Mouse (Mus musculus): ENCODE measurements around the gene Ccdc3. TPM values are rescaled to one million over a fixed set of nuclear protein-coding genes. Genes with fewer than 3 reads are reported as not detected.

Gene Ccdc3
- polyA plus RNA-seq, 1 experiment from 2014 or later: 4.6 TPM

GRCm38 (mm10) chr2:5197486-5197885, 59.9 kb downstream of the Ccdc3 start:
- Histone ChIP-seq H3K4me3 (ENCODE audit: low read length) (no peak overlapping the region), H3K4me2 (ENCODE audit: low read depth, low read length) (no peak overlapping the region), H3K4me1 (ENCODE audit: control insufficient read depth, insufficient read depth, low read length) (peaks cover 2% of the 10 kb centered on the region; the same call in 1 of the 2 replicates), H3K27ac (ENCODE audit: low read length) (no peak overlapping the region), H3K36me3 (ENCODE audit: control insufficient read depth, insufficient read depth, low read length) (no peaks in the 10 kb centered on the region), H3K27me3 (replicated peaks; ENCODE audit: control insufficient read depth, insufficient read depth, low read length) (no peaks in the 10 kb centered on the region), H3K9ac (ENCODE audit: low read depth, low read length) (no peak overlapping the region), H3K9me3 (ENCODE audit: control insufficient read depth, low read length) (no peaks in the 10 kb centered on the region)
- 86% methylated on average over 4 of the region's 4 CpGs for WGBS
- no peak for ATAC-seq

DNA sequence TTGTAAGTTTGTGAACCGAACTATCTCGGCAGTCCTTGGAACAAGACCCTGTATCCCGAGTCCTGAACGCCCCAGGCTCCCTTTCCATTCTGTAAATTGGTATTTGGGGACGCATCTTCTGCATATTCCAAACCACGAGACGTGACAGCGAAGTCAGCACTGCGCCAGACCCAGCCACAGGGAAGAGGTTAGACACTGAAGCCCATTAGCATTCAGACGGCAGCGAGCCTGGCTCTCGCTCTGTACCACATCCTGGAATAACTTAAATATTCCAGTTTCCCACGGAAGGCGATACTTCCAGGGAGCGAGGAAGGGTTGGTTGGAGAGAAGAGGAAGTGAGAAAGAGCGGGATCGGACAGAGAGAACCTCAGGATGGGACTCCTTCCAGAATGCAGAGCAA, 61.7 kb downstream of the Ccdc3 start:
- no peak overlapping the region for H3K27ac ChIP-seq (ENCODE audit: low read length)
- H3K9ac ChIP-seq (ENCODE audit: low read depth, low read length): no peak overlapping the region
- H3K36me3 ChIP-seq (ENCODE audit: control insufficient read depth, insufficient read depth, low read length): no peaks in the 10 kb centered on the region
- no peak for ATAC-seq
- H3K4me2 ChIP-seq (ENCODE audit: low read depth, low read length): no peak overlapping the region
- H3K4me3 ChIP-seq (ENCODE audit: low read length): no peak overlapping the region
- WGBS: 86% methylated on average over 17 of the region's 17 CpGs
- no peaks in the 10 kb centered on the region for H3K9me3 ChIP-seq (ENCODE audit: control insufficient read depth, low read length)
- peaks cover 2% of the 10 kb centered on the region; the same call in 1 of the 2 replicates for H3K4me1 ChIP-seq (ENCODE audit: control insufficient read depth, insufficient read depth, low read length)
- H3K27me3 ChIP-seq (replicated peaks; ENCODE audit: control insufficient read depth, insufficient read depth, low read length): no peaks in the 10 kb centered on the region

DNA sequence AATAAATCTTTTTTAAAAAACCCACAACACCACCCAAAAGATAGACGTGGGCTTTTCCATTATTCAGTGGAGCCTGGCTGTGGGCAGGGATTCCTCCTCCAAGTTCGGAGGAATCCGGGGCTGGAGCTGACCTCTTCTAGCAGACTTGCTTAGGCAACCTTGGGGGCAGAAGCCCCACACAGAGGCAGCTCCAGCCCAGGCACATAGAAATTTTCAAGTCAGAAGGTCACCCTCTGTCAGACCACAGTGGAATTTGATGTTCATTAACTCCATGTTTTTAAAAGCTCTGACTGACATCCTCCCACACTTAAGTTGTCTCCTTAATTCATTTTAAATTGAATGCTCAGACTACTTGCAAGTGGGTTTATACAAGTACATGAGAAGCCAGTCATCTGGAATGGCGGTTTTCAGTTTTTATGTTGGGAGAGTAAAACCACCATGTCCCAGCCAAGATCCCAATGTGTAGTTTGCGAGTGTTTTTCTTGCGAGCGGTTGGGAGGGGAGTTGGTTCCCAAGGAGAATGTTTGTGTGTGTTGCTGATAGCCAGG, 63.3 kb downstream of the Ccdc3 start:
- Histone ChIP-seq H3K4me1 (ENCODE audit: control insufficient read depth, insufficient read depth, low read length) (0 out of 2 replicates have a peak, but pooled peaks cover 2% of the 10 kb centered on the region), H3K4me3 (ENCODE audit: low read length) (no peak overlapping the region), H3K36me3 (ENCODE audit: control insufficient read depth, insufficient read depth, low read length) (no peaks in the 10 kb centered on the region), H3K9me3 (ENCODE audit: control insufficient read depth, low read length) (no peaks in the 10 kb centered on the region), H3K27me3 (replicated peaks; ENCODE audit: control insufficient read depth, insufficient read depth, low read length) (no peaks in the 10 kb centered on the region), H3K9ac (ENCODE audit: low read depth, low read length) (no peak overlapping the region), H3K4me2 (ENCODE audit: low read depth, low read length) (no peak overlapping the region), H3K27ac (ENCODE audit: low read length) (no peak overlapping the region)
- ATAC-seq: no peak
- WGBS: 81% methylated on average over 7 of the region's 7 CpGs

DNA sequence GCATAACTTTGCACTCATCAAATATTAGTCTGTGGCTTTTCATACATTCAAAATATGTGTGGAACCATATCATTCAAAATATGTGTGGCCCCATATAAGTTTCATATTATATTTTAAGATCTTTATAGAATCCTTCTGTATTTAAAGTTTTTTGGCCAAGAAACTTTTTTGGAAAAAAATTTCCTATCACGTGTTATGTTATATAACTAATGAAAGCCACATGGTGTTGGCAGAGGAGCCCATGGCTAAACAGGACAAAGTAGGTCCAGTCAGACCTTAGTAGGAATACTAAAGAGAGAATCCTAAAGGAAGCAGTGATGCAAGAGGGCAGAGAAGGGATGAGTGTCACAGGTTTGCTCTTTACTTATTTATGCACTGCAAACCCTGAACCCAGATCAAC, 65.6 kb downstream of the Ccdc3 start:
- Histone ChIP-seq H3K4me3 (ENCODE audit: low read length) (no peak overlapping the region), H3K27ac (ENCODE audit: low read length) (no peak overlapping the region), H3K4me1 (ENCODE audit: control insufficient read depth, insufficient read depth, low read length) (0 out of 2 replicates have a peak, but pooled peaks cover 2% of the 10 kb centered on the region), H3K36me3 (ENCODE audit: control insufficient read depth, insufficient read depth, low read length) (no peaks in the 10 kb centered on the region), H3K9me3 (ENCODE audit: control insufficient read depth, low read length) (no peaks in the 10 kb centered on the region), H3K27me3 (replicated peaks; ENCODE audit: control insufficient read depth, insufficient read depth, low read length) (no peaks in the 10 kb centered on the region), H3K4me2 (ENCODE audit: low read depth, low read length) (no peak overlapping the region), H3K9ac (ENCODE audit: low read depth, low read length) (no peak overlapping the region)
- 93% methylated on average over 1 of the region's 1 CpGs for WGBS
- ATAC-seq: no peak

DNA sequence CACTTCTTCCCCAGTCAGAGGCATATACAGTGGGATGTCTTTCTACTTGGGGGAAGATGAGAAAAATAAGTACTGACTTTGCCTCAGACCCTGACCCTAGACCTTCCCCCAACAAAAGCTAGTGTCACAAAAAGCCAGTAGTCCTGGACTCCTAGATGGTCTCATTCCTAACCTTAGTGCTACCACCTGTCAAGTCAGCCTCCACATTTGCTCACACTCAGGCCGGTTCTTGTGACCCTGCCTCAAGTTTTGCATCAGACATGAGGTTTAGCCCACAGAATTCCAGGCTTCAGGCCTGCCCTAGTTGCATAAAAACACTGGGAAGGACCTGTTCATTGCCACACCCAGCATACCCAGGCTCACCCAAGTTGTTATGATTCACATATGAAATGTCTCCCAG, 67.4 kb downstream of the Ccdc3 start:
- Histone ChIP-seq H3K9me3 (ENCODE audit: control insufficient read depth, low read length) (no peaks in the 10 kb centered on the region), H3K4me3 (ENCODE audit: low read length) (no peak overlapping the region), H3K27me3 (replicated peaks; ENCODE audit: control insufficient read depth, insufficient read depth, low read length) (no peaks in the 10 kb centered on the region), H3K9ac (ENCODE audit: low read depth, low read length) (no peak overlapping the region), H3K36me3 (ENCODE audit: control insufficient read depth, insufficient read depth, low read length) (no peaks in the 10 kb centered on the region), H3K4me2 (ENCODE audit: low read depth, low read length) (no peak overlapping the region), H3K27ac (ENCODE audit: low read length) (no peak overlapping the region), H3K4me1 (ENCODE audit: control insufficient read depth, insufficient read depth, low read length) (no peaks in the 10 kb centered on the region)
- 81% methylated on average over 1 of the region's 1 CpGs for WGBS
- ATAC-seq: no peak

GRCm38 (mm10) chr2:5206651-5207050, 69.1 kb downstream of the Ccdc3 start:
- H3K36me3 ChIP-seq (ENCODE audit: control insufficient read depth, insufficient read depth, low read length): no peaks in the 10 kb centered on the region
- H3K4me1 ChIP-seq (ENCODE audit: control insufficient read depth, insufficient read depth, low read length): no peaks in the 10 kb centered on the region
- no peak overlapping the region for H3K9ac ChIP-seq (ENCODE audit: low read depth, low read length)
- H3K4me3 ChIP-seq (ENCODE audit: low read length): no peak overlapping the region
- 92% methylated on average over 3 of the region's 3 CpGs for WGBS
- no peak overlapping the region for H3K4me2 ChIP-seq (ENCODE audit: low read depth, low read length)
- ATAC-seq: no peak
- 0 out of 2 replicates have a peak, but pooled peaks cover under 1% of the 10 kb centered on the region for H3K9me3 ChIP-seq (ENCODE audit: control insufficient read depth, low read length)
- H3K27ac ChIP-seq (ENCODE audit: low read length): no peak overlapping the region
- H3K27me3 ChIP-seq (replicated peaks; ENCODE audit: control insufficient read depth, insufficient read depth, low read length): no peaks in the 10 kb centered on the region

DNA sequence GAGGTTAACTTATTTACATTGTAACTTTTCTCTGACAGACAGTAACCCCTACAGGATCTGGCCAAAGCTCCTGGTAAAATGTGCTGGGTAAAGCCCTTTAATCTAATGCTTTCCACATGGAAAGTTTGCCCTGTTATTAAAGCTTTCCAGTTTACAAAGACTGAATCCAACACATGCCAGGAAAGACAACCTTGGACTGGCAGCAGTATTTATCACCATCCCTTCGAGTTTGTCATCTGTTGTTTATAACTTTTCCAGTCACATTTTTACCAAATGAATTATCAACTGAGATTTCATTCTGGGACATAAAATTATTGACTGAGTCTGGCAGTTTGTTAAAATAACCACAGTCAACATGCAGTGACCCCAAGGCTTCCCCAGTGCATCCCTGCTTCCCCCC, 77.0 kb downstream of the Ccdc3 start:
- Histone ChIP-seq H3K36me3 (ENCODE audit: control insufficient read depth, insufficient read depth, low read length) (no peaks in the 10 kb centered on the region), H3K4me1 (ENCODE audit: control insufficient read depth, insufficient read depth, low read length) (peaks cover 3% of the 10 kb centered on the region; the same call in 1 of the 2 replicates), H3K4me3 (ENCODE audit: low read length) (no peak overlapping the region), H3K27me3 (replicated peaks; ENCODE audit: control insufficient read depth, insufficient read depth, low read length) (no peaks in the 10 kb centered on the region), H3K9ac (ENCODE audit: low read depth, low read length) (no peak overlapping the region), H3K4me2 (ENCODE audit: low read depth, low read length) (no peak overlapping the region), H3K27ac (ENCODE audit: low read length) (no peak overlapping the region), H3K9me3 (ENCODE audit: control insufficient read depth, low read length) (0 out of 2 replicates have a peak, but pooled peaks cover 2% of the 10 kb centered on the region)
- no peak for ATAC-seq
- 35% methylated on average over 1 of the region's 1 CpGs for WGBS

DNA sequence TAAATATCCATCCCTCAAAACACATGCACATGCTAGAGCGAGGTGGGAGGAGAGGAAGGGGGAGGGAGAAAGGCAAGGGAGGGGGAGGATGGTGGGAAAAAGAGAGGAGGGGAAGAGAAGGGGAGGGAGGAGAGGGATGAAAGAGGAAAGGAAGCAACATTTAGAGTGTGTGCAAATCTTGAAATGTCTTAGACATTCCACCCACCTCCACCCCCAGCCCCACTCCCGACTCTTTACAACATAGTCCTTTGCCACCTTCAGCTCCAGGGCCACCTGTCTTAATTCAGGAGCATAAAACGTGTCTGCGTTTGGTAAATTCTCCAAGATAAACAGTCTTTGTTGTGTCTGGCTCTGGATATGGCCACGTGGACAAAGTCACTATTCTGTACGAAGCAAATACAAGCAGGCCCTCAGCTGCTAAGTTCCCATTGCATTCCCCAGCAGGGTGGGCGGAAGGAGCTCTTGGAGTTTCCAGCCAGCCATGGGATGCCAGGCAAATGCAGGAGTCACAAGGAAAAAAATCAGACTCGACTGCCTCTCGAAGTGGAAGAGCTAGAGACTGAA, 77.8 kb downstream of the Ccdc3 start:
- no peak overlapping the region for H3K4me2 ChIP-seq (ENCODE audit: low read depth, low read length)
- no peak overlapping the region for H3K9ac ChIP-seq (ENCODE audit: low read depth, low read length)
- H3K27ac ChIP-seq (ENCODE audit: low read length): no peak overlapping the region
- no peaks in the 10 kb centered on the region for H3K27me3 ChIP-seq (replicated peaks; ENCODE audit: control insufficient read depth, insufficient read depth, low read length)
- H3K36me3 ChIP-seq (ENCODE audit: control insufficient read depth, insufficient read depth, low read length): no peaks in the 10 kb centered on the region
- WGBS: 61% methylated on average over 9 of the region's 9 CpGs
- no peak overlapping the region for H3K4me3 ChIP-seq (ENCODE audit: low read length)
- no peak for ATAC-seq
- H3K9me3 ChIP-seq (ENCODE audit: control insufficient read depth, low read length): 0 out of 2 replicates have a peak, but pooled peaks cover 2% of the 10 kb centered on the region
- H3K4me1 ChIP-seq (ENCODE audit: control insufficient read depth, insufficient read depth, low read length): peaks cover 3% of the 10 kb centered on the region; the same call in 1 of the 2 replicates

DNA sequence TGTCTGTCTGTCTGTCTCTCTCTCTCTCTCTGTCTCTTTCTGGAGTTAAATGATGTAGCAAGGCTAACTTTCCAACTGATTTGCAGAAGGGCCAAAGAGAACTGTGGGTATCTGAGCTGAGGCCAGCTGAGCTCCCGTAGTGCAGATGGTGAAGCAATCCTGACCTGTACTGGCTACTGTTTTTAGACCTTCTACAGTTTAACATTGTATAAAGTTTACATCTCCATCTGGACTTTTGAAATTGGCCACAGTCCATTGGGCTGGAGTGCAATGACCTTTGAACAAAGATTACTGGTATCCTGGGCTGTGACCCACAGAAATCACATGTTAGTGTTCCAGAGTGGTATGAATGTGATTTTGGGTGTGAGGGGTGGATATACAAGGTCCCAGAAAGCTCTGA, 81.6 kb downstream of the Ccdc3 start:
- Histone ChIP-seq H3K9me3 (ENCODE audit: control insufficient read depth, low read length) (no peaks in the 10 kb centered on the region), H3K27ac (ENCODE audit: low read length) (no peak overlapping the region), H3K27me3 (replicated peaks; ENCODE audit: control insufficient read depth, insufficient read depth, low read length) (no peaks in the 10 kb centered on the region), H3K4me1 (ENCODE audit: control insufficient read depth, insufficient read depth, low read length) (peaks cover 3% of the 10 kb centered on the region; the same call in 1 of the 2 replicates), H3K36me3 (ENCODE audit: control insufficient read depth, insufficient read depth, low read length) (no peaks in the 10 kb centered on the region), H3K9ac (ENCODE audit: low read depth, low read length) (no peak overlapping the region), H3K4me2 (ENCODE audit: low read depth, low read length) (no peak overlapping the region), H3K4me3 (ENCODE audit: low read length) (no peak overlapping the region)
- whole genome bisulfite sequencing: 62% methylated on average over 1 of the region's 1 CpGs
- peak; percentile 55 for ATAC-seq

All from intestine, embryonic 16.5 days (tissue).